Mouse (Mus musculus) liver, embryonic 14.5 days (tissue): ENCODE measurements around the gene Pik3ca. TPM values are rescaled to one million over a fixed set of nuclear protein-coding genes. Genes with fewer than 3 reads are reported as not detected.

Experiments
- ATAC-seq: fragments of 200-750 bp; cut with Nextera tagmentation; 2 replicates; pipeline ENCODE4 v1.8.0; 2017; ENCODE audit warnings: moderate number of reproducible peaks, mild to moderate bottlenecking, moderate library complexity; ENCODE audit not compliant: insufficient read depth
- DNase-seq, 3 experiments: peaks; one replicate each; pipeline ENCODE4 v3.0.0-alpha.2; 2012 to 2013; ENCODE audit warnings: low read depth in 3 of 3, low spot score in 3 of 3
- H3K27ac ChIP-seq: fragments of 300-500 bp; sonication (generic); 2 replicates; pipeline ENCODE4 v1.5.1; 2014; ENCODE audit warnings: moderate library complexity, mild to moderate bottlenecking, control low read depth, inconsistent platforms
- H3K27me3 ChIP-seq: fragments of 300-500 bp; sonication (generic); 2 replicates; pipeline ENCODE4 v1.6.1; 2014; ENCODE audit warnings: mild to moderate bottlenecking, low read length, moderate library complexity; ENCODE audit not compliant: control insufficient read depth, insufficient read depth
- H3K36me3 ChIP-seq: fragments of 300-500 bp; sonication (generic); replicated peaks from 2 replicates; pipeline ENCODE4 v1.6.1; 2014; ENCODE audit warnings: low read depth; ENCODE audit not compliant: control insufficient read depth, insufficient read depth
- H3K4me1 ChIP-seq, 2 experiments: fragments of 200-500 bp in 1 of 2; fragments of 300-500 bp in 1 of 2; sonication (generic) in 1 of 2; replicated peaks; 2 replicates each; pipeline ENCODE4 v1.6.1; 2012 to 2014; ENCODE audit warnings: antibody characterized with exemption in 1 of 2, inconsistent platforms in 1 of 2, low read length in 1 of 2; ENCODE audit not compliant: control insufficient read depth in 2 of 2, insufficient read depth in 2 of 2
- H3K4me2 ChIP-seq: fragments of 300-500 bp; sonication (generic); 2 replicates; pipeline ENCODE4 v1.6.1; 2014; ENCODE audit warnings: low read depth, mild to moderate bottlenecking, control low read depth, moderate library complexity
- H3K4me3 ChIP-seq, 2 experiments: fragments of 200-500 bp in 1 of 2; fragments of 300-500 bp in 1 of 2; sonication (generic) in 1 of 2; 2 replicates each; pipeline ENCODE4 v1.5.1; 2012 to 2014; ENCODE audit warnings: low read depth in 2 of 2, low read length in 2 of 2, mild to moderate bottlenecking in 2 of 2, control low read depth in 1 of 2, inconsistent platforms in 1 of 2, moderate library complexity in 1 of 2; ENCODE audit not compliant: insufficient read depth in 1 of 2
- H3K9ac ChIP-seq: fragments of 300-500 bp; sonication (generic); replicated peaks from 2 replicates; pipeline ENCODE4 v1.6.1; 2014; ENCODE audit warnings: mild to moderate bottlenecking, control low read depth, moderate library complexity
- H3K9me3 ChIP-seq: fragments of 300-500 bp; sonication (generic); 2 replicates; pipeline ENCODE4 v1.6.1; 2016; ENCODE audit warnings: low read length, mixed read lengths; ENCODE audit not compliant: control insufficient read depth
- CTCF ChIP-seq: IDR thresholded peaks from 2 replicates; pipeline ENCODE4 v1.5.1; 2016; ENCODE audit warnings: antibody characterized with exemption, low read depth, control low read depth
- EP300 ChIP-seq: IDR thresholded peaks from 2 replicates; pipeline ENCODE4 v1.6.1; 2016; ENCODE audit warnings: antibody characterized with exemption, low read depth
- WGBS: fragments of 180-500 bp; shearing (Covaris S2); extraction: QIAGEN DNeasy Blood & Tissue Kit; methylation state at CpG from one replicate; pipeline ENCODE4 v1.1.7; 2014; ENCODE audit not compliant: insufficient replicate concordance; 5-methylcytosine and 5-hydroxymethylcytosine counted together
- polyA plus RNA-seq, 2 experiments: library from polyadenylated mRNA; depleted of rRNA in 1 of 2; stranded (reverse) in 1 of 2; unstranded in 1 of 2; fragments of >200 nt; fragmentation: Nextera tagmentation in 1 of 2; extraction: Ambion mirVana in 1 of 2; gene quantifications; 2 replicates each; pipeline versions ENCODE4 v1.2.1 to v1.2.3; 2012 to 2014

The Pik3ca gene
- polyA plus RNA-seq, 2 experiments: 3.5 to 4.2 TPM

DNA sequence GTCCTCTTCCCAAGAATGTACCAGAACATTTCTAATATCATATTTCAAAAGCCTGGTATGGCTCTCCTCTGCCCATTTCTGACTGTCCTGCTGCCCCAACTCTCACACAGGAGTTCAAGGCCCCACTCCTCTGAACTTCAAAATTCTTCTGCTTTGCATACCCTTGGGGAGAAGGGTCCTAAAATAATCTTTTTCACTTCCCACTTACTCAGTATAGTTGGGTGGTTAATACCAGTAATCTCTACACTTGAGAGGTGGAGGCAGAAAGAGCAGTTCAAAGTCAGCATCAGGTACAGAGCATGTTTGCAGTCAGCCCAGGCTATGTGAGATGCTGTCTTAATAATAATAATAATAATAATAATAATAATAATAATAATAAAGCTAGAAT is 93.5 kb downstream of the Pik3ca start:
- H3K9ac ChIP-seq: no peak overlapping the region
- H3K27ac ChIP-seq: no peak overlapping the region
- no peak overlapping the region for H3K4me2 ChIP-seq
- TF ChIP-seq EP300 (no peak), CTCF (no peak)
- no peaks in the 10 kb centered on the region for H3K36me3 ChIP-seq
- H3K9me3 ChIP-seq: no peaks in the 10 kb centered on the region
- DNase-seq (no peak), ATAC-seq (no peak)
- H3K4me1 ChIP-seq: no peaks in the 10 kb centered on the region; a peak in 1 of 4 replicates
- H3K27me3 ChIP-seq: no peaks in the 10 kb centered on the region
- H3K4me3 ChIP-seq: no peak overlapping the region

DNA sequence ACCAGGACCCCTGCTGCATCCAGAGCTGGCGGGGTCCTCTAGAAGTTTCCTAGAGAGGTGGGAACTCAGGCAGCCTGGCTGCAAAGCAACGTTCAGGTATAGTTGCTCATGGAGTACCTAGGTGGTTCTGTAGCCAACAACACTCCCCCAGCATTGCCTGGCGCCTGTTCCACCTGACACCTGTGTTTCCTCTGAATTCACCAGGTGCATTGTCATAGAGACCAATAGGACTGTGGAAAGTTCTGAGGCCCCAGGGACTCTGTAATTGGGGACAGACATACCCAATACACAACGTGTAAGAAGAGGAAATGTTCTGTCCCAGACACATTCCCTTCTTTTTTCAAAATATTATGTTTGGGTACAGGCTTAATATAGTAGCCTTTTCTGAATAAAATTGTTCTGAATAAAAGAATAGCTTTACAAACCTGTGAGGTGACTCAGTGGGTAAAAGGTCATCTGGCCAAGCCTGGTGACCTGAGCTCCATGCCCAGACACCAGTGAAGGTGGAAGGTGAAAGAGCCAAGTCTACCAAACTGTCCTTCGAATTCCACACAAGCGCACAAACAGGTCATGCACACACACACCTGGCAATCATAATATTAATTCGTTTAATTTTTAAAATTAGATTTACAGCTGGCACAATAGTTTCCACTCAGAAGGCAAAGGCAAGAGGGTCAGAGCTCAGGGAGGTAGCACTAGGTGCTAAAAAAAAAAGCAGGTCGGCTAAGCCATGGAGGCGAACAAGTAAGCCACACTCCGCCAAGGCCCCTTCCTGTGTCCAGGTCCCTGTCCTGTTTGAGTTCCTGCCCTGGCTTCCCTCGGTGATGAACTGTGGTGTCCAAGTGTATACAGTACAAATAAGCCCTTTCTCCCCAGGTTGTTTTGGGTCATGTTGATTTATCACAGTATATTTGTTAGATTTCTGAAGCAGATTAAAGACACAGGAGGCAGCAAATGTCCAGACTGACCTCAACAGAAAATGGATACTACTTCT is 94.9 kb downstream of the Pik3ca start, which contains the start of gene Kcnmb3:
Gene Kcnmb3 (minus strand): TSS at position 135 of the 994 bp plus-strand sequence.
- DNase-seq: no peak
- no peaks in the 10 kb centered on the region for H3K9me3 ChIP-seq

DNA sequence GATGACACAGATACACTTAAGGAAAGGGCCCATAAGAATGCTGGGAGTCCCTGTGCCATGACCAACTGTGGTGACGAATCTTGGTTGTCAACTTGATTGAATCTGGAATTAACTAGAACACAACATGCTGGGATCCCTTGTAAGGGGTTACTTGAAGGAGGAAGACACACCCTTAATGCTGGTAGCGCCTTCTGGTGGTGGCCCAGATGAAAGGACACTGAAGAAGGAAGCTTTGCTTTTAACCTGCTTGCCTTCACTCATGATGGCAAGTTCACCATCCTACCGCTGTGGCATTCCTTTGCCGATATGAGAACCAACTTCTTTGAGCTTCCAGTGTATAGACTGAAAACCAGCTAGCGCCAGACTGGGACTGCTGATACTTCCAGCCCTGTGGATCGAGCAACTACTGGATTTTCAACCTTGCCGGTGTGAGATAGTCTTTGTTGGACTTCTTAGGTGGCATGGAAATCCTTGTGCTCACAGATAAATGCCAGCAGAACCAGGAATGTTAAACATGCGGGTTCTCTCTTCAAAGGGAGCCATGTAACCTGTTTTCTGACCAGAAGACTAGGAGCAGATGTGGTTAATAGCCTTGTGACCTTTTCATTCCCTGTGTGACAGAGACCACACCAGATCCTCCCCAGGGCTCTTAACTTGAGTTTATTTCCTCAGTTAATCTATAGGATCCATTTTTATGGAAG is 97.1 kb downstream of the Pik3ca start:
- no peaks in the 10 kb centered on the region for H3K9me3 ChIP-seq
- ATAC-seq: no peak
- H3K4me3 ChIP-seq: no peak overlapping the region
- H3K4me1 ChIP-seq: no peaks in the 10 kb centered on the region; a peak in 1 of 4 replicates
- H3K27ac ChIP-seq: no peak overlapping the region
- H3K4me2 ChIP-seq: no peak overlapping the region
- no peaks in the 10 kb centered on the region for H3K27me3 ChIP-seq
- 69% methylated on average over 8 of the region's 8 CpGs for WGBS
- TF ChIP-seq EP300 (no peak), CTCF (peak; percentile 41)
- H3K9ac ChIP-seq: no peak overlapping the region
- H3K36me3 ChIP-seq: no peaks in the 10 kb centered on the region
- DNase-seq: no peak

More for the DNA sequence above, 94.9 kb downstream of the Pik3ca start, which contains the start of gene Kcnmb3:
- Histone ChIP-seq H3K9ac (no peak within 1 kb of the TSS), H3K4me3 (no peak within 1 kb of the TSS), H3K27me3 (no peaks in the 10 kb centered on the region), H3K4me1 (no peaks in the 10 kb centered on the region; a peak in 1 of 4 replicates), H3K36me3 (no peaks in the 10 kb centered on the region), H3K27ac (no peak within 1 kb of the TSS), H3K4me2 (no peak within 1 kb of the TSS)
- no peak for ATAC-seq
- TF ChIP-seq EP300: no peak
- TF ChIP-seq CTCF: no peak
- WGBS: 61% methylated on average over 11 of the region's 11 CpGs

DNA sequence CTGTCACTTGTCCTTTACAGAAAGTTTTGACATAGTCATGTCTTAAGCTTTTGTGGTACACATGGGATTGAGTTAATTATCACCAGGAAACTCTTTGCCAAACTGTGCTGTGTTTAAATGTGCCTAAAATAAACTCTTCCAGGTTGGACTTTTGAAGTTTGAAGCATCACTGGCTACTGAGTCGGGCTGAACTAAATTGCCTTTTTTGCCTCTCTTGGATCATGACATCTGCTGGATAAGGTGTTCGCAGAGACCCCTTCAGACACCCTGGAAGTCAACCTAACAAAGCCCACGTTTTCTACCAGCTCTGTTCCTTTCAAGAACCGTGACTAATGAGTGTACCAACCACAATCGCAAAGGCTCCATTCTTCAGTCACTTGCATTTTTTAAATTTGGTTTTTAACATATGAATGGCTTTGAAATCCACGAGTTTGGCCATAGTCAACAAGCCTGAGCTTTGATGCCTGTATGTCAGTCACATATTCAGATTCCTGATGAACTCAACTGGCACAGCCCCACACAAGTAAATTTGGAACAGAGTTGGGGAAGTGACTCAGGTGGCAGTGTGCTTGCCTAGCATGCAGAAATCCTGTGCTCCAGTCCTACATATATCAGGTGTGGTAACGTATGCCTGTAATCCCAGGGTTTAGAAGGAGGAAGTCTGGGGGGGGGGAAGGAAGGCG is 97.8 kb downstream of the Pik3ca start:
- Histone ChIP-seq H3K27me3 (no peaks in the 10 kb centered on the region), H3K36me3 (no peaks in the 10 kb centered on the region), H3K9ac (no peak overlapping the region), H3K4me2 (no peak overlapping the region), H3K9me3 (no peaks in the 10 kb centered on the region), H3K4me1 (no peaks in the 10 kb centered on the region; a peak in 1 of 4 replicates), H3K27ac (no peak overlapping the region), H3K4me3 (no peak overlapping the region)
- 54% methylated on average over 8 of the region's 8 CpGs for WGBS
- TF ChIP-seq EP300 (no peak), CTCF (no peak)
- no peak for ATAC-seq
- DNase-seq: no peak
